Mouse (Mus musculus): ENCODE measurements around the gene Tcp11l1. TPM values are rescaled to one million over a fixed set of nuclear protein-coding genes. Genes with fewer than 3 reads are reported as not detected.

Tcp11l1 gene
- total RNA-seq, 1 experiment, result 8.3 TPM

DNA sequence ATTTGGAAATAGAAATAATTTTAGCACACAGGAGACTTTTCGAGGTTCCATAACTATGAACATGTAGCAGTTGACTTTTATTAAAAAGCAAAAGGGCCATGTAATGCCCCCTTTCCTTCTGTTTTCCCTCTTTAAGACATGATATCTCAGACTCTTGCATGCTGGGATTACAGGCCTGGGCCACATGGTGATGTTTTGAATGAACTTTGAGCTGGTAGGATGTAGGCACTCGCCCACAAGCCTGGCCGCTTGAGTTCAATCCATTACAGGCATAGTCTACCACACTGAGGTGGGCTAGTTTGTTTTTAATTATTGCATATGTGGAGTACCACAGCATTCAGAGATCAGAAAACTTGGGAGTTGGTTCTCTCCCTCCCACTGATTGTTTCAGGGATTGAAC lies 97.2 kb downstream of the Tcp11l1 start:
- TF ChIP-seq ZNF384 (IDR thresholded peaks at IDR 0.05; ENCODE audit: low read depth, low read length) (no peak), ZC3H11A (IDR thresholded peaks at IDR 0.05; ENCODE audit: borderline replicate concordance, low read depth, low read length) (no peak), MAFK (IDR thresholded peaks at IDR 0.05; ENCODE audit: insufficient read depth, low read depth, low read length) (no peak), CHD2 (IDR thresholded peaks at IDR 0.05; ENCODE audit: low read depth, low read length) (no peak), HCFC1 (IDR thresholded peaks at IDR 0.05; ENCODE audit: borderline replicate concordance, insufficient read depth, low read length) (no peak)
- in situ Hi-C loops (cut with MboI; ENCODE audit: low sequenced_read_pairs in 2 of 2, unreplicated experiment in 2 of 2), result no loop called here
- H3K4me1 ChIP-seq (ENCODE audit: control insufficient read depth in 2 of 2, insufficient read depth in 2 of 2, low read length in 2 of 2, poor library complexity in 1 of 2), result no peaks in the 10 kb centered on the region

More for the DNA sequence above, 97.2 kb downstream of the Tcp11l1 start:
- H3K36me3 ChIP-seq (ENCODE audit: control insufficient read depth, insufficient read depth, low read length, poor library complexity, severe bottlenecking), result no peaks in the 10 kb centered on the region
- no peak overlapping the region for H3K4me3 ChIP-seq (ENCODE audit: insufficient read depth in 1 of 2, low read depth in 1 of 2, low read length in 2 of 2, poor library complexity in 1 of 2, severe bottlenecking in 1 of 2)
- H3K9ac ChIP-seq (ENCODE audit: insufficient read depth, low read depth, low read length, poor library complexity, severe bottlenecking), result no peak overlapping the region
- H3K27ac ChIP-seq (ENCODE audit: insufficient read depth, low read depth, low read length, poor library complexity, severe bottlenecking), result no peak overlapping the region
- DNase-seq (ENCODE audit: low read depth, low spot score), result no peak
- no peaks in the 10 kb centered on the region for H3K9me3 ChIP-seq (ENCODE audit: control insufficient read depth, insufficient read depth, low read depth, low read length)

Other genes with a start within 250 kb of the Tcp11l1 start
- gene Hipk3, start 217.7 kb downstream of the Tcp11l1 start, total RNA-seq (2012; rRNA removed), result 9.3 and 11.1 TPM in 2 replicates
- gene Cstf3, start 121.6 kb downstream of the Tcp11l1 start, total RNA-seq (2012; rRNA removed), result 23.3 and 31.8 TPM in 2 replicates
- not detected in 2 replicates for gene Pin1rt1, start 4.2 kb upstream of the Tcp11l1 start, total RNA-seq (2012; rRNA removed)
- 9.5 and 12.1 TPM in 2 replicates for gene Depdc7, start 30.7 kb upstream of the Tcp11l1 start, total RNA-seq (2012; rRNA removed)
- 20.7 and 23.2 TPM in 2 replicates for gene Qser1, start 104.6 kb upstream of the Tcp11l1 start, total RNA-seq (2012; rRNA removed)
- 45.4 and 61.6 TPM in 2 replicates for gene Prrg4, start 137.7 kb upstream of the Tcp11l1 start, total RNA-seq (2012; rRNA removed)
- 2.1 and 3.5 TPM in 2 replicates for gene Ccdc73, start 155.6 kb upstream of the Tcp11l1 start, total RNA-seq (2012; rRNA removed)

All from ES-E14 (cell line).